Comparison of ENCODE assay signal across 28 mouse cellular contexts in genomic region chr16:22938541-22938940, GRCm38 (mm10). TPM values are rescaled to one million over a fixed set of nuclear protein-coding genes. Genes with fewer than 3 reads are reported as not detected.
A peak's percentile ranks its signal among the peaks of the same experiment; 100 is the strongest.
DNase-seq lines count a peak whose midpoint lies in the region; ATAC-seq and TF ChIP-seq lines count a peak whose summit lies in the region.
"Had no signal": no experiment of that assay in that cellular context is flagged by ENCODE, and none has a peak within 500 bp of the region (broad histone marks: within the 10 kb centered on the region; RNA-seq: fewer than 3 reads in every experiment).

No protein-coding gene starts in this region.

- no peak overlapping the region for H3K9ac ChIP-seq in heart, embryonic 11.5 days (ENCODE audit: low read depth, low read length)
- no peak overlapping the region for H3K9ac ChIP-seq in intestine, embryonic 16.5 days (ENCODE audit: low read depth, low read length)
- H3K9ac ChIP-seq: embryonic facial prominence, embryonic 13.5 days; embryonic facial prominence, embryonic 15.5 days; forebrain, embryonic 12.5 days; forebrain, postnatal 0 days had no signal

- no peaks in the 10 kb centered on the region for H3K9me3 ChIP-seq in heart, embryonic 11.5 days (replicated peaks; ENCODE audit: control insufficient read depth, low read length)
- no peaks in the 10 kb centered on the region for H3K9me3 ChIP-seq in intestine, embryonic 16.5 days (ENCODE audit: control insufficient read depth, low read length)
- H3K9me3 ChIP-seq: embryonic facial prominence, embryonic 13.5 days; embryonic facial prominence, embryonic 15.5 days; forebrain, embryonic 10.5 days; forebrain, embryonic 12.5 days; G1E had no signal

- no peak overlapping the region for H3K27ac ChIP-seq in heart, embryonic 11.5 days (ENCODE audit: low read depth, low read length)
- H3K27ac ChIP-seq in bone marrow, adult 2 months (ENCODE audit: control insufficient read depth, insufficient read depth, low read depth, low read length, poor library complexity) = peak overlapping the region; percentile 50; the same call in 1 of the 2 replicates
- no peak overlapping the region for H3K27ac ChIP-seq in intestine, embryonic 16.5 days (ENCODE audit: low read length)
- H3K27ac ChIP-seq: embryonic facial prominence, embryonic 13.5 days; embryonic facial prominence, embryonic 15.5 days; forebrain, embryonic 10.5 days; forebrain, embryonic 12.5 days had no signal

- no peak overlapping the region for H3K4me3 ChIP-seq in heart, embryonic 11.5 days (ENCODE audit: low read depth, low read length)
- H3K4me3 ChIP-seq in bone marrow, adult 2 months (replicated peaks; ENCODE audit: control insufficient read depth, low read depth, low read length) = no peak overlapping the region
- H3K4me3 ChIP-seq in intestine, embryonic 16.5 days (ENCODE audit: low read length) = no peak overlapping the region
- H3K4me3 ChIP-seq: embryonic facial prominence, embryonic 13.5 days; embryonic facial prominence, embryonic 15.5 days; erythroblast, embryonic 14.5 days; forebrain, embryonic 10.5 days; forebrain, embryonic 12.5 days had no signal

- ATAC-seq in heart, embryonic 11.5 days (replicated peaks; ENCODE audit: insufficient number of reproducible peaks, low FRiP score, low TSS enrichment) = no peak
- no peak for ATAC-seq in intestine, embryonic 16.5 days
- ATAC-seq: activated CD4-positive, CD25-positive, alpha-beta regulatory T cell, adult 4 months; forebrain, embryonic 14.5 days; forebrain, postnatal 0 days; Patski had no signal

- H3K36me3 ChIP-seq in heart, embryonic 11.5 days (ENCODE audit: control insufficient read depth, insufficient read depth, low read length) = no peaks in the 10 kb centered on the region
- no peaks in the 10 kb centered on the region for H3K36me3 ChIP-seq in intestine, embryonic 16.5 days (ENCODE audit: control insufficient read depth, insufficient read depth, low read length)
- H3K36me3 ChIP-seq: embryonic facial prominence, embryonic 13.5 days; embryonic facial prominence, embryonic 15.5 days; forebrain, embryonic 10.5 days; forebrain, embryonic 12.5 days; G1E had no signal

- H3K4me2 ChIP-seq in heart, embryonic 11.5 days = no peak overlapping the region
- H3K4me2 ChIP-seq in intestine, embryonic 16.5 days (ENCODE audit: low read depth, low read length) = no peak overlapping the region
- H3K4me2 ChIP-seq: embryonic facial prominence, embryonic 13.5 days; embryonic facial prominence, embryonic 15.5 days; forebrain, embryonic 12.5 days had no signal

- TF ChIP-seq POLR2A in bone marrow, adult 2 months (IDR thresholded peaks at IDR 0.05; ENCODE audit: borderline replicate concordance, control insufficient read depth, low read depth, low read length) = no peak

- H3K27me3 ChIP-seq in heart, embryonic 11.5 days (ENCODE audit: control insufficient read depth, insufficient read depth, low read length) = no peaks in the 10 kb centered on the region
- no peaks in the 10 kb centered on the region for H3K27me3 ChIP-seq in intestine, embryonic 16.5 days (replicated peaks; ENCODE audit: control insufficient read depth, insufficient read depth, low read length)
- H3K27me3 ChIP-seq: embryonic facial prominence, embryonic 13.5 days; embryonic facial prominence, embryonic 15.5 days; forebrain, embryonic 12.5 days; Patski had no signal

- TF ChIP-seq CTCF in bone marrow, adult 2 months (IDR thresholded peaks at IDR 0.05; ENCODE audit: control insufficient read depth, insufficient read depth, low read length) = no peak

- no peaks in the 10 kb centered on the region for H3K4me1 ChIP-seq in heart, embryonic 11.5 days (ENCODE audit: control insufficient read depth, insufficient read depth, low read length)
- no peaks in the 10 kb centered on the region; the same call in 1 of the 2 replicates for H3K4me1 ChIP-seq in bone marrow, adult 2 months (ENCODE audit: control insufficient read depth, insufficient read depth, low read length)
- no peaks in the 10 kb centered on the region for H3K4me1 ChIP-seq in intestine, embryonic 16.5 days (ENCODE audit: control insufficient read depth, insufficient read depth, low read length)
- H3K4me1 ChIP-seq: embryonic facial prominence, embryonic 13.5 days; embryonic facial prominence, embryonic 15.5 days; forebrain, embryonic 10.5 days; forebrain, embryonic 12.5 days had no signal

- DNase-seq in heart, adult 11 months = peak; percentile 61
- DNase-seq in A20 (ENCODE audit: low read depth, low spot score) = peak; percentile 28
- no peak for DNase-seq in urinary bladder, postnatal 10 days (ENCODE audit: low spot score)
- DNase-seq: adrenal gland, adult 8-10 months; adrenal gland, postnatal 14 days; adrenal gland, postnatal 36 days; cerebellum, adult 11 months; cerebellum, adult 18-20 months; cerebellum, adult 8-10 months; cerebellum, adult 9-11 months; cerebellum, postnatal 14 days; cerebellum, postnatal 36 days; embryo, embryonic 11 days; forebrain, postnatal 0 days had no signal

- WGBS in heart, embryonic 11.5 days (ENCODE audit: insufficient replicate concordance) = 71% methylated on average over 2 of the region's 2 CpGs
- WGBS in bone marrow, adult 2 months = 55% methylated on average over 2 of the region's 2 CpGs
- 74% methylated on average over 2 of the region's 2 CpGs for WGBS in intestine, embryonic 16.5 days

RNA-seq across cellular contexts. Expression of gene Hrg, which starts 12.3 kb away (rescaled TPM):
- not detected in 2 replicates for polyA plus RNA-seq in heart, embryonic 11.5 days (2014; fragmentation: Nextera tagmentation; extraction: Ambion mirVana)
- polyA plus RNA-seq in bone marrow, adult 2 months (2011; ENCODE audit: insufficient read depth, insufficient read length, low replicate concordance, missing spikeins) = 0.93 and 2.0 TPM in 2 replicates
- polyA plus RNA-seq in intestine, embryonic 16.5 days (2015; fragmentation: Nextera tagmentation; extraction: Ambion mirVana) = 0.07 TPM in 1 of 2 replicates, not detected in the other
- polyA plus RNA-seq: activated CD4-positive, CD25-positive, alpha-beta regulatory T cell, adult 4 months; C2C12; embryonic facial prominence, embryonic 11.5 days; embryonic facial prominence, embryonic 13.5 days; erythroblast, embryonic 14.5 days; forebrain, embryonic 10.5 days; forebrain, embryonic 12.5 days; forebrain, embryonic 14.5 days; forebrain, postnatal 0 days; G1E; Patski had no signal

RNA-seq across cellular contexts. Expression of gene Fetub, which starts 20.4 kb away (rescaled TPM):
- polyA plus RNA-seq in heart, embryonic 11.5 days (2014; fragmentation: Nextera tagmentation; extraction: Ambion mirVana) = 0.19 TPM in 1 of 2 replicates, not detected in the other
- 0.86 and 5.1 TPM in 2 replicates for polyA plus RNA-seq in bone marrow, adult 2 months (2011; ENCODE audit: insufficient read depth, insufficient read length, low replicate concordance, missing spikeins)
- polyA plus RNA-seq in intestine, embryonic 16.5 days (2015; fragmentation: Nextera tagmentation; extraction: Ambion mirVana) = 0.49 TPM in 1 of 2 replicates, not detected in the other
- polyA plus RNA-seq: activated CD4-positive, CD25-positive, alpha-beta regulatory T cell, adult 4 months; erythroblast, embryonic 14.5 days; forebrain, embryonic 10.5 days; forebrain, embryonic 12.5 days; forebrain, embryonic 14.5 days had no signal

RNA-seq across cellular contexts. Expression of gene Ahsg, which starts 47.5 kb away (rescaled TPM):
- polyA plus RNA-seq in heart, embryonic 11.5 days (2014; fragmentation: Nextera tagmentation; extraction: Ambion mirVana) = 0.54 and 2.2 TPM in 2 replicates
- polyA plus RNA-seq in bone marrow, adult 2 months (2011; ENCODE audit: insufficient read depth, insufficient read length, low replicate concordance, missing spikeins) = 15.5 and 61.2 TPM in 2 replicates
- polyA plus RNA-seq in intestine, embryonic 16.5 days (2015; fragmentation: Nextera tagmentation; extraction: Ambion mirVana) = 24.4 and 59.9 TPM in 2 replicates
- polyA plus RNA-seq: activated CD4-positive, CD25-positive, alpha-beta regulatory T cell, adult 4 months; C2C12; embryonic facial prominence, embryonic 11.5 days; embryonic facial prominence, embryonic 13.5 days; forebrain, embryonic 10.5 days; forebrain, embryonic 12.5 days; forebrain, embryonic 14.5 days; forebrain, postnatal 0 days; Patski had no signal
